Mouse (Mus musculus) right cerebral cortex, postnatal 36 days (tissue): ENCODE results near the gene Plekha4.
"Not testable (repeated sequence)": the region's sequence is repeated elsewhere in the genome, so short reads cannot be mapped to it uniquely, and the experiment has no call there.

Experiments
- DNase-seq, 2 experiments: peaks; one replicate each; pipeline ENCODE4 v3.0.0; 2022; ENCODE audit warnings: low spot score in 2 of 2, mixed read lengths in 1 of 2

Plekha4 gene

DNA sequence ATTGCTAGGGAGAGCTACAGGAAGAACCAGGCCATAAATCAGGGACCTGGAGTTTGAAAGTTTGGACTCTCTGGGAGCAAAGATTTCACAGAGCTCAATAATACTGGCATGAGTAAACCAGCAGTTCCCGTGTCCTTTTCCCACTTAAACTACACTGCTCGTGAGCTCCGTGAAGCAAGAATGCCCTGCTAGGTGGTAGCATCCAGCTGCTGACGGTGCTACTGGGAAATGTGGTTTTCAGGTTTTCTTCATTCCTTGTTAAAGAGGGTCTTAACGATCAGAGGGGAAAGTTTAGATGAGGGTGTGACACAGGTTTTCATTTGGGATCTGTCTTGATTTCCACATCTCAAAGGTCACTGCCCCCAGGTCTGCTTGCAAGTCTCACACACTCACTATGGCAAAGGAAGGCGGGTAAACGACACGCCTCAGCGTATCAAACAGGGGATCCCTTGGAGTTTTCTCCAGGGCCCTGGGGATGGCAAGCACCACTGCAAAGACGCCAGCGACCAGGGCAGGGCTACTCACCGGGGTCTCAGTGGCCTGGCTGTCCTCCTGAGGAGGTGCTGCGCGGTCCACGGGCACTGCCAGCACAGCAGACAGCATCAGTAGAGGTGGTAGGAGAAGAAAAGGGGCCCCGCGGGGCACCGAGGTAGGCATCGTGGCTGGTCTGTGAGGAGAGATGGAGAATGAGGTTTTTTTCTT, 16.8 kb upstream of the Plekha4 start:
- no peak for DNase-seq

DNA sequence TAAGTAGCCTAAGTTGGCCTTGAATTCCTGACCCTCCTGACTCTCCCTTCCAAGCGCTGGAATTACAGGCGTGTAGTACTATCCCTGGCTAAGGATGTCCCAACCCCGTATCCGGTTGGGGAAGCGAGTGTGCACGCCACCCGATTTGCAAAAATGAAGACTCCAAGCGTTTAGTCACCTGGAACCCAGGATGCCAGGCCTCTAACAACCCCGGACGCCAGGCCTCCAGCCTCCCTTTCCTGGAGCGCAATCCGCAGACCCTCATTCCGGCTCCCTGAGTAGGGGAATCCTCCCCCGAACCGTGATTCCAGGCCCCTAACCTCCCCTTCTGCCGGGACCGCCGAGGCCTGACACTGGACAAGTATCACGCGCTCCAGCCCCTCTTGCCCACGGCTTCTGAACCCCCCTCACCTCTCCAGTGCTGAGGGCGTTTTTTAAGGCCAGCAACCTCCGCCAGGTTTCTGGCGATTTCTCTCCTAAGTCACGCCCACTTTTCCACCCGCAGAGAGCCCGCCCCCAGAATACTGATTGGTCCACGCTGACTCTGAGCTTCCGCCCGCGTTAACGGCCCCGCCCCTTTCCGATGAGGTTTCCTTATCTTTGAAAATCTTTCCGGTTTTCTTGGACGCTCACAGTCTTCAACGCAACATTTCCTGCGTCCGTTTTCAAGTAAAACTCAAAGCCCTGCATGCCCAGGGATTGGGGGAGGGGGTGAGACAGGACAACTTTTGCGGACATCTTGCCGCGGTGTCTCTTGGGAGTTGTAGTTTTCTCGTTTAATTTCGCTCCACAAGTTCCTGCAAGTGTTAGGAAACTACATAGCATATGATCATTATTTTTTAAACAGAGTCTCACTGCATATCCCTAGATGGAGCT, 16.0 kb upstream of the Plekha4 start, which contains the start of gene Nucb1:
Gene Nucb1, minus strand, starts transcription at position 495 of the 876 bp plus-strand sequence.
- DNase-seq = peak; percentile 81 to 86

DNA sequence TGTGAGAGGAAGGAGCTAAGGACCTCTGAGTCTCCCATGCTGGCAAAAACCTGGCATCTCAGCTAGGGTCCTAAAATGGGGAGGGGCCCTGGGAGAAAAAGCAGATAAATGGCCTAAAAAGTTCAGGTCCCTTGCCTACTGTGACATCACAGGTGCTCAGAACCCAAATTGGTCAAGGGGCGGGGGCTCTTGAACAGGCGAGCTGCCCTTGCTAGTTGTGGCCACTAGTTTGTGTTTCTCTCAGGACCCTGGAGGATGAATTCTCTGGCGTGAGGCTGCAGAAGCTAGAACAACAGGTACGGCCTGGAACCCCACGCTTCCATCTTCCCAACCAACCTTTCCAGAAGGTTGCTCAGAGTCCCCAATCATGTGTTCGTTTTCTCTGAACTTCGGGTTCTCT, 11.7 kb upstream of the Plekha4 start:
- no peak for DNase-seq

DNA sequence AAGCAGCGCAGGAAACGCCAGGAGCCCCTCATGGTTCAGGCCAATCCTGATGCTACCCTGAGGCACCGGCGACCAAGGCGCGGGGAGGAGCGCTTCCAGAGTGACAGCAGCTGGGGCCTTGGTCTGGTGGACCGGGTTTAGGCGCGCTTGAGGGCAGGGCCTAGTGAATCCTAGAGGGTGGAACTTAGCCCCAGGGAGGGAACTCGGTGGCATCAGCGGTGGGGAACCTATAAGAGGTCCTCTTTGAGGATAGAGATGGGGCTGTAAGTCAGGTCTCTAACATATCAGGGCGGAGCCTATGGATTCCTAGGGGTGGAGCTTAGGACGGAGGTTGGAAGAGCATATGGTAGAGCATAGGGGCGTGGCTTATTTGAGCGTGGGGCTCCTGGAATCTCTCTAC, 10.7 kb upstream of the Plekha4 start:
- DNase-seq = no peak

DNA sequence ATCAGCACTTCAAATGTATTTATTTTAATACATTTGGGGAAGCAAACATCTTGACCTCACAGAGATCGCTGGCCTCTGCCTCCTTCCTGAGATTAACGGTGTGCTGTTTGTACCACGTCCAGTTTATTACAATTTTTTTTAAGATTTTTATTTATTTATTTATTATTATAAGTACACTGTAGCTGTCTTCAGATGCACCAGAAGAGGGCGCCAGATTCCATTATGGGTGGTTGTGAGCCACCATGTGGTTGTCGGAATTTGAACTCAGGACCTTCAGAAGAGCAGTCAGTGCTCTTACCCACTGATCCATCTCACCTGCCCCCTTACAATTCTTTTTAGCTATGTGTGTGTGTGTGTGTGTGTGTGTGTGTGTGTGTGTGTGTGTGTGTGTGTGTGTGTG, 9.3 kb upstream of the Plekha4 start:
- not testable (repeated sequence) for DNase-seq

DNA sequence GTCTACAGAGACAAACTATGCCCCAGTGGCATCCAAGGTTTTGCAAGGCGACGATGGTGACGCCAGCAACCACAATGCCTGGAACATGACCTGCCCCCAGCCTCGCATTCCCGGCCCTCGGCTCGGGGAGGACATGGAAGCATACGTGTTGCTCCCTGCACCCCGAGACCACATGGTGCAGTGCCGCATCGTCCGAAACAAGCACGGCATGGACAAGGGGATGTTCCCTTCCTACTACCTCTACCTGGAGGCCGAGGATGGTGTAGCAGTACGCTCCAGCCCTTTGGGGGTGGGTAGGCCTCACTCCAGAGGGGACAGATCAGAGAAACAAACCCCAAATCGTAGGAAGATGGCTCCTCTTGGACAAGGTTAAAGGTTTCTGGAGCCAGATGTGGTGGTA, 7.5 kb upstream of the Plekha4 start:
- DNase-seq = no peak

DNA sequence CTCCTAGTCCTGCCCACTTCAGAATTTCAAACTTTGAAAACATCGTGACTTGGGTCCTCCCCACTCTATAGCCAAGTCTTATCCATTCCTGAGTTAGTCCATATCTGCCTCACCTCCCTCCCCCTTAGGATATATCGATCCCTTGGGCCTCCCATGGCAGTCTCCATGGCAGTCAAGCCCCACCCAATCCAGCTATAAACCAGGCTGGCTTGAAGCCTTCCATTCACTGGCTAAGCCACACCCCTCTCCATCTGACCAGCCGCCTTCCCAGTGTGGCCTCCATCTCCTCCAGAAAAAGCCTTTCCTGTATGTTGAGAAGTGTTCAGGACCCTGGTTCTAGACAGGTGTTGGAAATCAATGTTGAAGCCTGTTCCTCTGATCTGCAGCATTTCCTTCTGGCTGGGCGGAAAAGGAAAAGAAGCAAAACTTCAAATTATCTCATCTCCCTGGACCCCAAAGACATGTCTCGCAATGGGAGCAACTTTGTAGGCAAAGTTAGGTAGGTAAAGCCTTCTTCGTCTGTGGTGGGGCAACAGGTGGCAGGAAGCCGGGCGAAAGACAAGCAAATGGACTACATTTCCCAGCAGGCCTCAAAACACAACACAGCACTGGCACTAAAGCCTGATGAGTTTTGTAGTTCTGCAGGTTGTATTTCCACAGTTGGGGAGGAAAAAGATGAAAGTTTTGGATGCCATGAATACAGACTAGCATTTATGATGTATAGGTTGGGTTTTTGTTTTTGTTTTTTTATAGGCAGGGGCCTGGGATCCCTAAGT, 6.6 kb upstream of the Plekha4 start:
- no peak for DNase-seq

DNA sequence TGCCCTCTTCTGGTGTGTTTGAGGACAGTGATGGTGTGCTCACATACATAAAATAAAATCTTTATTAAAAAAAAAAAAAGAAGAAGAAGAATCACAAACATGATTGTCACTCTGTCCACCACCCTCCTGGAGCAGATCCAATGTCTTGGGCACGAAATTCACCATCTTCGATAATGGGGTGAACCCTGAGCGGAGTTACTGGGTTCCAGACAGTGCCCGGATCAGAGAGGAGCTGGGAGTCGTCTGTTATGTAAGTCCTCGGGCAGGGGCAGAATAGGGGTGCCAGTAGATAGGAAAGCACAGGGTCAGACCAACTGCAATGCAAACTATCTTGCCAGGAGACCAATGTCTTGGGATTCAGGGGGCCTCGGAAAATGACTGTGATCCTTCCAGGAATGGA, 5.5 kb upstream of the Plekha4 start:
- no peak for DNase-seq

DNA sequence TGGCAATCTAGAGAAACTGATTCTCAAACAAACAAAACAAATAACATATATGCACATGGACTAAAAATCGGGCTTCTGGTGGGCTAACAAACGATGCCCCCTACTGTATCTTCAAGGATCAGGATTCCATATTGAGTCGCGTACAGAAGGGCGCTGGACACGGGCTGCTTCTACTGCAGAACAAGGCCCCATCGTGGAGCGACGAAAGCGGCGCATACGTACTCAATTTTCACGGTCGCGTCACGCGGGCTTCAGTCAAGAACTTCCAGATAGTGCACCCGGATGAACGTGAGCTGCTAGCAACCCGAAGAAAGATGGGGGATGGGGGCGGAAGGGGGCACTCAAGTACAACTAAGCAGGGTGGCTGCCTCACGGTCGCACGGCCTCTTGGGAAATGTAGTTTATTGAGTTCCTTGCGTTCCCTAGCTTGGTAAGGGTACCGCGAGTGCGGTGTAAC, 4.4 kb upstream of the Plekha4 start:
- DNase-seq = peak; percentile 87 to 93

DNA sequence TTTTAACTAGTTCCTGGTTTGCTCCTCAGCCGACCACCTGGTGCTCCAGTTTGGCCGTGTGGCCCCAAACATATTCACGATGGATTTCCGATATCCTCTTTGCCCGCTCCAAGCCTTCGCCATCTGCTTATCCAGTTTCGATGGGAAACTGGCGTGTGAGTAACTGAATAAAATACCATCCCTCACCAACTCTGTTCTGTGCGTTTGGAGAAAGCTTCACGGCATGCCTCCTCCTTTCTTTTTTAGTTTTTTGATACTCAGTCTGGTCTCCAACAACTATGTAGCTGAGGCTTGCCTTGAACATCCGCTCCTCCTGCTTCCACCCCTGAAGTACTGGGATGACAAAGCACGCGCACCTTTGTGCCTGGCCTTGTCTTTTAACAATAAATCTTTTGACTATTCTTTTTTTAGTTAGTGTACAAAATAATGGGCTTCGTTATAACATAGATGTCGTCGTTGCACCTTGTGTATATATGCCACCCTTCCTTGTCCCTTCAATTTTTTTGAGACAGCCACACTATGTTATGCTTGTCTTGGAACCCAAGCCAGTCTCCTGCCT, 3.9 kb upstream of the Plekha4 start:
- no peak for DNase-seq

DNA sequence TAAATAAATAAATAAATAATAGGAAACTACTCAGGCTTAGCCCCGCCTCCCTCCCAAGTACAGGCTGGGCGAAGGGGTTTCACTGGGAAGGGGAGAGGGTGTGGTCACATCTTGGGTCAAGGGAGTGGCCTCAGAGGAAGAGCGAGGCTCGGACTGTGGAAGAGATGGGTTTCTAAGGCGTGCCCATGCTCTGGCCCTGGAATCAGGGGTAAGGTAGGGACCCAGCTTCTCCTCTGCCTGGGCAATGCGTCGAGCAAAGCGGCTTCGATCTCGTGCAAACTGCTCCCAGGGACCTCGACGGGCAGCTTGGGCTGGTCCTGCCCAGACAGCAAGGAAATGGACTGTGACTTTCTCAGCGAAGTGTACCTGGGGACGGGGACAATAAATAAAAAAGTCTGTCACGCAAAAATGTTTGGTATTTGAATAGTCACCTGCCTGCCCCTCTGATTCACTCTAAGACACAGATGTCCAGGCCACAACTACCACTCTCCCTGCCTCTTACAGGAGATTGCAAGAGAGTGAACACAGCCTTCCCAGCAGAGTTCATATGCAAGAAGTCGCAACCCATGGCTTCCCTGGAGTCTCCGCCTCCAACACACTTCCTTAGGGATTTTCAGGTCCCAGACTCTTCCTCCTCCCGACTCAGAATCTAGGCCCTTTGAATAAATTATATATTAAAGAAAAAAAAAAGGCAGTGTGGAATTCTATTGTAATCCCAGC, 3.0 kb upstream of the Plekha4 start:
- DNase-seq = no peak

DNA sequence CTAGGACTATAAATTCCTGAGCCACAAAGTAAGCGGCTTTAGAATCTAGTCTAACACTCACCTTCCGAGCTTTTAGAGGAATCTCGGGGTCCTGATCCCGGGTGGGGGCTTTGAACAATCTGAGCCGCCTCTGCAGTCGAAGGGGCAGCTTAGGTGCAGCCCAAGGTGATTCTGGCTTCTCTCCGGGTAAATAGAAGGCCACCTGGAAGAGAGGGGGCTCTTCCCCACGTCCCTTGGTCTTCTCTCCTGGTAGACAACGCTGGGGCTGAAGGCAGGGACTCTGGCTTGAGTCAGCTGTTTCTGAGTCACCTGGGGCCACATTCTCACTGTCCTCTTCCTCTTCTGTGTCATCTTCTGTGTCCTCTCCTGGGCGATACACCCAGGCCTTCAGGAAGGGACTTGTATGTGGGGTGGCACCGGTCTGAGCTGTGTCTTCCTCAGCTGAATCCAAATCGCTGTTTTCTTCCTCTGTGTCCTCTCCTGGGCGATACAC, 2.4 kb upstream of the Plekha4 start:
- DNase-seq = no peak

DNA sequence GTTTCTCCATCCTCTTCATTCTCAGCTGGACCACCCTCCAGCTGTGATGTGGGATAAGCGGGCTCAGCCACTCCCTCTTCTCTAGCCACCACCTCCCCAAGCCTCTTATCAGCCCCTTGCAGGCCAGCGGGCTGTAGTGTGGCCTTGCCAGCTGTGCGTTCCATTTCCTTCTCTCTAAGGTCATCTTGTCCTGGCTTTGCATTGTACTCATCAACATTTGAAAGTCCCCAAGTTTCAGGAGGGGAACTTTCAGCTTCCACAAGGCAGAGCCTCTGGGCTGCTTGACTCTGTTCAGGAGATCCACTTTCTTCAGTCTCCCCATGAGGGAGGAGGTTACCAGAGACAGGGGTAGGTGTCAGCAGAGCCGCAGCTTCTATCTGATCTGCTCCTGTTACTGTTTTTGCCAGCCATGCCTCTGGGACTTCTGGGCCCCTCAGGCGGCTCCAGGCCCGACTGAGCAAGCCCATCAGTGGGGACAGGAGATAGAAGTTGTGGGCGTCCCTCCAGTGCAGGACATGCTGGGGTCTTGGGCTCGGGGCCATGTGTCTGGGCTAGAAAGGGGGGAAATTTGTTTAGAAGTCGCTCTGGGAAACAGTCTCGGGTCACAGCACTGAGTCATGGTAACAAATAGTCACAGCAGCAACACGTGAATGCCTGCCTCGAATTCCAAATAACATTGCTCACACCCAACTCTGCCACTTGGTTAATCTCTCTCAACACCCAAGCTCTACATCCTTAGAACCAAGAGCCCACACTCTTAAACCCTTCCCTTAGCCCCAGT, 1.1 kb upstream of the Plekha4 start:
- DNase-seq = no peak

DNA sequence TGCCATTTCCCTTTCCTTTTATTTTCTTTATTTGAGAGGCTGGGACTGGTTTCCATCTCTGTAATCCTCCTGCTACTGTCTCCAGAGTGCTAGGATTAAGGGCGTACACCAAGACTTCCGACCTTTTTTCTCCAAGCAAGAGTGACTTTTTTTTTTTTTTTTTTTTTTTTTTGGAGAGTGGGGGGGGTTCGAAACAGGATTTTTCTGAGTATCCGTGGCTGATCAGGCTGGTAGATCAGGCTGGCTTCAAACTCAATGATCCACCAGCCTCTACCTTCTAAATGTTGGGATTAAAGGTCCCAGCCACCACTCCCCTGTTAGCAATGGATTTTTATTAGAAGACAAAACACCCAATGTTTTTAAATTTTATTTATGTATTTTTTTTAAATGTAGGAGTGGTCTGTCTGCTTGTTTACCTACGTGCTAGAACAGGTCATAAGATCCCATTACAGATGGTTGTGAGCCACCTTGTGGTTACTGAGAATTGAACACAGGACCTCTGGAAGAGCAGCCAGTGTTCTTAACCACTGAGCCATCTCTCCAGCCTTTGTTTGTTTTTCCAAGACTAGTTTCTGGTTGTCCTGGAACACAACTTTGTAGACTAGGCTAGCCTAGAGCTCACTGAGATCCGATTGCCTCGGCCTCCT, 467 bp downstream of the Plekha4 start:
- no peak for DNase-seq

DNA sequence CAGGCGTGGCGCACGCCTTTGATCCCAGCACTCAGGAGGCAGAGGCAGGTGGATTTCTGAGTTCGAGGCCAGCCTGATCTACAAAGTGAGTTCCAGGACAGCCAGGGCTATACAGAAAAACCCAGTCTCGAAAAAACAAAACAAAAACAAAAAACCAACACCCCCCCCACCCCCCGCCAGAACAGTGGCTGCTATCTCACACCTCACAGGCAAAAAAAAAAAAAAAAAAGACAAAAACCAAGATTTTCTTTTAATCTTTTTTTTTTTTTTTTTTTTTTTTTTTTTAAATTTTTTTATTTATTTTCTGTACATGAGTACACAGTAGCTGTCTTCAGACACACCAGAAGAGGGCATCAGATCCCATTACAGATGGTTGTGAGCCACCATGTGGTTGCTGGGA, 1.0 kb downstream of the Plekha4 start:
- DNase-seq = not testable (repeated sequence)

DNA sequence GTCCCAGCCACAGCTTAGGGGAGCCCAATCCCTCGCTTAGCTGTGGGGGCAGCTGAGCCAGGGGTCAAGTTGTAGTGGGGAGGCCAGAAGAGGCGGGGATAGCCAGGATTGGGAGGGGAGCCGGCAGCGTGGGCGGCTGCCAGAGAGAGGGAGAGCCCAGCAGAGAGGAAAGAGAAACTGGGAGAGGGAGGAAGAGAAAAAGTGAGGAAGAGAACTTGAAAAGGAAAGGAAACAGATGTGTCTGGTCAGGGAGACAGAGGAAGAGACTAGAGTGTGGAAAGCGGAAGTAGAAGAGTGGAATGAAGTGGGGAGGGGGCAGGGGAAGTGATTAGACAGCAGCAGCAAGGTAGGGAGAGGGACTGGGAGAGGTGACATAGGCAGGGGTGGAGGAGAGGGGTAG, 3.3 kb downstream of the Plekha4 start:
- no peak for DNase-seq

DNA sequence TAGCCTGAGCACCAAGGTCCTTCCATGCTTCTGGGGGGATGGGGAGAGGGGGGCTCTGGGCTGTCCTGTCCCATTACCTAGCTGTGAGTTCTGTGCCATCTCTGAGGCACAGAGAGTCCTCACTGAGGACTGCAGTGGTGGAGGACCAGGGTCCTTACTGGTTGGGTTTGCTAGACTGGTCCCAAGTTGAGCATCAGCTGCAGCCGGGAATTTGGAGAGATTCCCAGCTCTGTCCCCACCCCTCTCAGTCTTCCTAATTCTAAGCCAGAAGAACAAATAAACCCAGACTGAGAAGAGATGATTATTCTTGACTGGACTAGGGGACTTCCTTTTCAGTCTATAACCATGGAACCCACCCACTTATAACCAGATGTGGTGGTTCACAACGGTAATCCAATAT, 4.5 kb downstream of the Plekha4 start:
- no peak for DNase-seq

DNA sequence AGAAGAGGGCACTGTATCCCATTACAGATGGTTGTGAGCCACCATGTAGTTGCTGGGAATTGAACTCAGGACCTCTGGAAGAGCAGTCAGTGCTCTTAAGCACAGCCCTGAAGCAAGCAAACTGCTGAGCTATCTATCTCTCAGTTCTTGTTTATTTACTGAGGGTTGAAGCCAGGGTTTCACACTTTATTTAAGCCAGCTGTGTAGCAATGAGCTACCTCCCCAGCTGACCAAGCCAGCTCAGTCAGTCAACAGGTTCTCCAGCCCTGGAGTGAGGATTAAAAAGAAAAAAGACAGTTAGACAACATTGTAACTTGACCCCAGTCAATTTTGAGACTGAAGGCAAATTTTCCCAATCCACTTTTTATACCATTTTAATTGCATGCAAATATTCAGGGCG, 9.5 kb downstream of the Plekha4 start:
- no peak for DNase-seq

DNA sequence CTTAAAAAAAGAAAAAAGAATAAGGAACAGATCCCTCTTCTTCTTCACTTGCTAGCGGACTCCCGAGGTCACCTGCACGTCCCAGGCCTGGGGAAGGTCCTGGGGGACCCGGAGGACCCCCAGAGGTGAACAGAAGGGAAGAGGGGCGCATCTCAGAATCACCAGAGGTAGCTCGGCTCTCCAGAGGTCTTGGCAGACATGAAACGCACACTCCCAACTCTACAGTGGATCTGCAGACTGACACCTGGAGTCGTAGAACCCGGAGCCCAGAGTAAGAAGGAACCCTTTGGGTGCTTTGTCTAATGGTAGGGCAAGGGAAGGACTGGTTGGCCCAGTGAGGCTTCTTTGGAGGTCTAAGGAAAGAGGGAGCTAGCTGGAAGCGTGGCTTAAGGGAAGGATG, 11.5 kb downstream of the Plekha4 start:
- DNase-seq = no peak
